Mouse (Mus musculus): ENCODE data around the gene Dcdc2c. TPM values are rescaled to one million over a fixed set of nuclear protein-coding genes. Genes with fewer than 3 reads are reported as not detected.

The Dcdc2c gene
- total and polyA plus RNA-seq, 3 experiments = 0.16 TPM; not detected in 2

GRCm38 (mm10) chr12:28589090-28589868, 37.1 kb upstream of the Dcdc2c start:
- H3K9ac ChIP-seq (ENCODE audit: low read depth, low read length) = no peak overlapping the region
- H3K27ac ChIP-seq = no peak overlapping the region
- no peaks in the 10 kb centered on the region for H3K27me3 ChIP-seq (ENCODE audit: control insufficient read depth, insufficient read depth, low read length)
- peak; percentile 81 to 82 for DNase-seq
- TF ChIP-seq EP300 (IDR thresholded peaks at IDR 0.05; ENCODE audit: insufficient read depth, low read depth, low read length) = peak; percentile 71; the same call in 1 of the 2 replicates
- no peak for TF ChIP-seq POLR2A (IDR thresholded peaks at IDR 0.05; ENCODE audit: insufficient read depth, low read depth, low read length)
- TF ChIP-seq CTCF (IDR thresholded peaks at IDR 0.05) = peak; percentile 91; the same call in 1 of the 2 replicates
- no peaks in the 10 kb centered on the region for H3K36me3 ChIP-seq (ENCODE audit: control insufficient read depth, insufficient read depth, low read length)
- intact Hi-C loops (cut with DNase I) = loop anchor here (2.0 to 5.0 kb wide), 3 partner anchors 108 to 1294 kb away; no protein-coding TSS in a partner anchor
- H3K79me2 ChIP-seq (replicated peaks; ENCODE audit: control insufficient read depth, insufficient read depth, low read length) = no peaks in the 10 kb centered on the region
- WGBS = 8% methylated on average over 24 of the region's 24 CpGs
- peak overlapping the region; percentile 36 for H3K4me3 ChIP-seq
- no peaks in the 10 kb centered on the region for H3K4me1 ChIP-seq (ENCODE audit: control insufficient read depth, insufficient read depth, low read length)

- intact Hi-C loops (cut with DNase I) = loop anchor here (2.0 to 5.0 kb wide), 3 partner anchors 109 to 1295 kb away; no protein-coding TSS in a partner anchor
- WGBS = 76% methylated on average over 6 of the region's 6 CpGs
Observed at GRCm38 (mm10) chr12:28587949-28588348, 35.8 kb upstream of the Dcdc2c start.

GRCm38 (mm10) chr12:28584036-28584435, 31.8 kb upstream of the Dcdc2c start:
- Histone ChIP-seq H3K9ac (ENCODE audit: low read depth, low read length) (no peak overlapping the region), H3K4me1 (ENCODE audit: control insufficient read depth, insufficient read depth, low read length) (no peaks in the 10 kb centered on the region), H3K27me3 (ENCODE audit: control insufficient read depth, insufficient read depth, low read length) (no peaks in the 10 kb centered on the region), H3K4me3 (no peak overlapping the region), H3K79me2 (replicated peaks; ENCODE audit: control insufficient read depth, insufficient read depth, low read length) (no peaks in the 10 kb centered on the region), H3K27ac (no peak overlapping the region), H3K36me3 (ENCODE audit: control insufficient read depth, insufficient read depth, low read length) (no peaks in the 10 kb centered on the region)
- WGBS = 34% methylated on average over 3 of the region's 3 CpGs
- intact Hi-C loops (cut with DNase I) = no loop called here
- DNase-seq = no peak
- TF ChIP-seq EP300 (IDR thresholded peaks at IDR 0.05; ENCODE audit: insufficient read depth, low read depth, low read length) (no peak), POLR2A (IDR thresholded peaks at IDR 0.05; ENCODE audit: insufficient read depth, low read depth, low read length) (no peak), CTCF (IDR thresholded peaks at IDR 0.05) (no peak)

More at GRCm38 (mm10) chr12:28587949-28588348, 35.8 kb upstream of the Dcdc2c start:
- Histone ChIP-seq H3K79me2 (replicated peaks; ENCODE audit: control insufficient read depth, insufficient read depth, low read length) (no peaks in the 10 kb centered on the region), H3K4me1 (ENCODE audit: control insufficient read depth, insufficient read depth, low read length) (no peaks in the 10 kb centered on the region), H3K27me3 (ENCODE audit: control insufficient read depth, insufficient read depth, low read length) (no peaks in the 10 kb centered on the region), H3K9ac (ENCODE audit: low read depth, low read length) (no peak overlapping the region), H3K27ac (no peak overlapping the region), H3K4me3 (no peak overlapping the region), H3K36me3 (ENCODE audit: control insufficient read depth, insufficient read depth, low read length) (no peaks in the 10 kb centered on the region)
- DNase-seq = no peak
- no peak for TF ChIP-seq CTCF (IDR thresholded peaks at IDR 0.05)
- no peak for TF ChIP-seq EP300 (IDR thresholded peaks at IDR 0.05; ENCODE audit: insufficient read depth, low read depth, low read length)
- TF ChIP-seq POLR2A (IDR thresholded peaks at IDR 0.05; ENCODE audit: insufficient read depth, low read depth, low read length) = no peak

GRCm38 (mm10) chr12:28582423-28582822, 30.2 kb upstream of the Dcdc2c start, which contains the start of gene Allc:
Gene Allc, minus strand, starts transcription at chr12:28582523.
- no peaks in the 10 kb centered on the region for H3K27me3 ChIP-seq (ENCODE audit: control insufficient read depth, insufficient read depth, low read length)
- TF ChIP-seq CTCF (IDR thresholded peaks at IDR 0.05) = no peak
- no peak for TF ChIP-seq POLR2A (IDR thresholded peaks at IDR 0.05; ENCODE audit: insufficient read depth, low read depth, low read length)
- no peak for TF ChIP-seq EP300 (IDR thresholded peaks at IDR 0.05; ENCODE audit: insufficient read depth, low read depth, low read length)
- intact Hi-C loops (cut with DNase I) = no loop called here
- H3K79me2 ChIP-seq (replicated peaks; ENCODE audit: control insufficient read depth, insufficient read depth, low read length) = no peaks in the 10 kb centered on the region
- no peak within 1 kb of the TSS for H3K27ac ChIP-seq
- H3K4me3 ChIP-seq = no peak within 1 kb of the TSS
- WGBS = 80% methylated on average over 8 of the region's 8 CpGs
- no peaks in the 10 kb centered on the region for H3K4me1 ChIP-seq (ENCODE audit: control insufficient read depth, insufficient read depth, low read length)
- DNase-seq = no peak
- no peak within 1 kb of the TSS for H3K9ac ChIP-seq (ENCODE audit: low read depth, low read length)
- no peaks in the 10 kb centered on the region for H3K36me3 ChIP-seq (ENCODE audit: control insufficient read depth, insufficient read depth, low read length)

- no peak overlapping the region for H3K27ac ChIP-seq
- TF ChIP-seq EP300 (IDR thresholded peaks at IDR 0.05; ENCODE audit: insufficient read depth, low read depth, low read length) (no peak), POLR2A (IDR thresholded peaks at IDR 0.05; ENCODE audit: insufficient read depth, low read depth, low read length) (no peak), CTCF (IDR thresholded peaks at IDR 0.05) (peak; percentile 63)
- H3K9ac ChIP-seq (ENCODE audit: low read depth, low read length) = no peak overlapping the region
- H3K4me3 ChIP-seq = no peak overlapping the region
- DNase-seq = no peak
- H3K4me1 ChIP-seq (ENCODE audit: control insufficient read depth, insufficient read depth, low read length) = no peaks in the 10 kb centered on the region
- intact Hi-C loops (cut with DNase I) = no loop called here
- 32% methylated on average over 4 of the region's 4 CpGs for WGBS
- no peaks in the 10 kb centered on the region for H3K36me3 ChIP-seq (ENCODE audit: control insufficient read depth, insufficient read depth, low read length)
- no peaks in the 10 kb centered on the region for H3K27me3 ChIP-seq (ENCODE audit: control insufficient read depth, insufficient read depth, low read length)
- H3K79me2 ChIP-seq (replicated peaks; ENCODE audit: control insufficient read depth, insufficient read depth, low read length) = no peaks in the 10 kb centered on the region
Observed at GRCm38 (mm10) chr12:28579132-28579531, 26.9 kb upstream of the Dcdc2c start.

- Histone ChIP-seq H3K79me2 (replicated peaks; ENCODE audit: control insufficient read depth, insufficient read depth, low read length) (no peaks in the 10 kb centered on the region), H3K4me3 (no peak overlapping the region), H3K27ac (no peak overlapping the region), H3K27me3 (ENCODE audit: control insufficient read depth, insufficient read depth, low read length) (no peaks in the 10 kb centered on the region), H3K36me3 (ENCODE audit: control insufficient read depth, insufficient read depth, low read length) (no peaks in the 10 kb centered on the region), H3K4me1 (ENCODE audit: control insufficient read depth, insufficient read depth, low read length) (no peaks in the 10 kb centered on the region), H3K9ac (ENCODE audit: low read depth, low read length) (no peak overlapping the region)
- WGBS = 59% methylated on average over 3 of the region's 3 CpGs
- intact Hi-C loops (cut with DNase I) = no loop called here
- DNase-seq = no peak
- TF ChIP-seq CTCF (IDR thresholded peaks at IDR 0.05) = no peak
- no peak for TF ChIP-seq POLR2A (IDR thresholded peaks at IDR 0.05; ENCODE audit: insufficient read depth, low read depth, low read length)
- no peak for TF ChIP-seq EP300 (IDR thresholded peaks at IDR 0.05; ENCODE audit: insufficient read depth, low read depth, low read length)
Observed at GRCm38 (mm10) chr12:28578147-28578546, 25.9 kb upstream of the Dcdc2c start.
